Mouse (Mus musculus) neutrophil, adult 5-6 weeks (primary cell): Measurements from ENCODE around the gene Tspan4. TPM values are rescaled to one million over a fixed set of nuclear protein-coding genes. Genes with fewer than 3 reads are reported as not detected.

Experiments
- ATAC-seq: fragments of 151-379, 151-347 bp; 2 replicates; pipeline ENCODE4 v1.8.0; 2017; ENCODE audit warnings: mild to moderate bottlenecking, moderate TSS enrichment; ENCODE audit not compliant: insufficient number of reproducible peaks, poor library complexity, low FRiP score, severe bottlenecking; ENCODE audit errors: extremely low read depth
- total RNA-seq: library from RNA; stranded (forward); fragments of 200-1000 nt; gene quantifications from 2 replicates; pipeline ENCODE4 v1.2.3, GENCODE M21; 2017

The Tspan4 gene
- total RNA-seq, 1 experiment from 2014 or later: not detected

GRCm38 (mm10) chr7:141485606-141486005 lies 10.6 kb downstream of the Tspan4 start:
- ATAC-seq: no peak

GRCm38 (mm10) chr7:141486239-141486638 lies 11.2 kb downstream of the Tspan4 start:
- no peak for ATAC-seq

GRCm38 (mm10) chr7:141487141-141487540 lies 12.1 kb downstream of the Tspan4 start:
- no peak for ATAC-seq

GRCm38 (mm10) chr7:141491151-141491550 lies 16.1 kb downstream of the Tspan4 start:
- no peak for ATAC-seq

- no peak for ATAC-seq
Observed at GRCm38 (mm10) chr7:141492738-141493137, 17.7 kb downstream of the Tspan4 start.

GRCm38 (mm10) chr7:141493729-141494128 lies 18.7 kb downstream of the Tspan4 start:
- ATAC-seq: no peak

GRCm38 (mm10) chr7:141495379-141495778 lies 20.3 kb downstream of the Tspan4 start:
- no peak for ATAC-seq

GRCm38 (mm10) chr7:141495940-141496339 lies 20.9 kb downstream of the Tspan4 start:
- ATAC-seq: no peak

- no peak for ATAC-seq
Observed at GRCm38 (mm10) chr7:141497600-141497999, 22.6 kb downstream of the Tspan4 start.

- no peak for ATAC-seq
Observed at GRCm38 (mm10) chr7:141501820-141502555, 26.9 kb downstream of the Tspan4 start.

- no peak for ATAC-seq
Observed at GRCm38 (mm10) chr7:141502556-141502905, 27.5 kb downstream of the Tspan4 start.

GRCm38 (mm10) chr7:141506278-141506677 lies 31.2 kb downstream of the Tspan4 start:
- no peak for ATAC-seq

- no peak for ATAC-seq
Observed at GRCm38 (mm10) chr7:141508160-141508559, 33.1 kb downstream of the Tspan4 start.

- no peak for ATAC-seq
Observed at GRCm38 (mm10) chr7:141510196-141510595, 35.2 kb downstream of the Tspan4 start.

GRCm38 (mm10) chr7:141510681-141511191 lies 35.7 kb downstream of the Tspan4 start:
- no peak for ATAC-seq

- no peak for ATAC-seq
Observed at GRCm38 (mm10) chr7:141517638-141518037, 42.6 kb downstream of the Tspan4 start.

- ATAC-seq: no peak
Observed at GRCm38 (mm10) chr7:141518296-141518695, 43.3 kb downstream of the Tspan4 start.

GRCm38 (mm10) chr7:141518926-141519325 lies 43.9 kb downstream of the Tspan4 start:
- no peak for ATAC-seq

GRCm38 (mm10) chr7:141519795-141520194 lies 44.8 kb downstream of the Tspan4 start:
- no peak for ATAC-seq

GRCm38 (mm10) chr7:141523007-141523406 lies 48.0 kb downstream of the Tspan4 start:
- ATAC-seq: no peak

GRCm38 (mm10) chr7:141524271-141524670 lies 49.2 kb downstream of the Tspan4 start:
- ATAC-seq: no peak
